Mouse (Mus musculus): ENCODE data around the gene Tmem247.

Gene Tmem247

DNA sequence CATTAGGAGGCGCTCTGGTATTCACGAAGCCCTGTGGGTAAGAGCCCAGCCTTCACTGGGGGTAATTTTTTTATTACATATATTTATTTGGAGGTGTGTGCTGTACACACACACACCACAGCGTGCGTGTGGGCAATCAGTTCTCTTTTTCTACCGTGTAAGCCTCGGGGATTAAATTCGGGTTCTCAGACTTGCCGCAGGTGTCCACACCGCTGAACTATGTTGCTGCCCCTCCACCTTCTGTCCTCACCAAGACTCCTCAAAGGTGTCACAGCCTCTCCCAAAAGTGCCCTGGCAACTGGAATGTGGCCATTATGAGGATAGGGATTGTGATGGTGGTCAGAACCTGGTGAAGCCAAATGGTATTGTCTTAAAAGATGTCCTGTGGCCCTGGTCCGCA, at the start of gene Tmem247:
Tmem247 (plus strand) TSS at position 301 of the 400 bp plus-strand sequence.
- ATAC-seq (ENCODE audit: low TSS enrichment): no peak

DNA sequence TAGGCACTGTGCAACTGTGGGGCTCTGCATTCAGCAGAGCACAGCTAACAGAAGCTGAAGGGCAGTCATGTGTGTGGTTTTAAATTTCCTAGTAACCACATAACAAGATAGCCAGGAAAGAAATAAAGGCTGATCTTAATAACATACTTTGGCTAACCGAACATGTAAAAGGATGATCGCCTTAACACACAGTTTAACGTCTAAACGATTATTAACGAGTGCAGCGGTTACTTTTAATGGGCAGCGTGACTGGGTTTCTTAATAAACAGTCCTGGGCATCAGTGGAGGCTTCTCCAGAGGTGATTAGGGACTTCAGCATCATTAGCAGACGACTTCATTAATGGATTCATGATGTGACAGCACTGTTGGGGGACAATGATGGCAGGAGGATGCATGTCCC, 46.6 kb upstream of the Tmem247 start:
- no peak for ATAC-seq (ENCODE audit: low TSS enrichment)

DNA sequence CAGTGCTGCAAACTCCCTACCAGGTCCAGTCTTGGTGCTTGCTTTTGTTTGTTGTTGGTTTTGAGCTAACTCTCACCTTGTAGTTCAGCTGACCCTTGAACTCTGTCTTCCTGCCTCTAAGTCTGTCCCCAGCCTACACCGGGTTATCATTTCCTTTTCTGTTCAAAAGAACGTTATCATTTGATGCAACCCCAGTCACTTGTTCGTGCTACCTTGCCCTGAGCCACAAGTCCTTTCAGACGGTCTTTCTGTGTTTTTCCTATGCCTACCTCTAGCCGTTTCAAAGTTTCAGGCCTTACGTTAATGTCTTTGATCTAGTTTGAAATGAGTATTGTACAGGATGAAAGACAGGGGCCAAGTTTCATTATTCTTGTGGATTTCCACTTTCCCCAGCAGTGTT, 44.5 kb upstream of the Tmem247 start:
- ATAC-seq (ENCODE audit: low TSS enrichment): no peak

DNA sequence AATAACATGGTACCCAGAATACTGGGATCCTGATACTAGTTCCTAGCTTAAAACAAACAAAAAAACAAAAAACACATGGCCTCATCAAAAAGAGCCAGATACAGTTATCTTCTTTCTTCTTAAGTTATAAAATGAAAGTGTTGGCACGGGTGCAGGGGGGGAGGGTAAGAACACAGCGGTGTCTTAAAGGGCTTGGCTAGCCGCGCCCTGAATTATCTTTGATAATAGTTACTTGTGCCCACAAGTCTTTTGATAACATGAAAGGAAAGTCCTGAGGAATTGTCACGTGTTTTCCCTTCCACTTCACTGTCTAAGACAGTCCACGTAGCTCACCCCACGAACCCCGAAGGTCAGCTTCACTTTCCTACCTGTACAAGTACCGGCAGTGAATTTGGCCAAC, 40.2 kb upstream of the Tmem247 start:
- no peak for ATAC-seq (ENCODE audit: low TSS enrichment)

DNA sequence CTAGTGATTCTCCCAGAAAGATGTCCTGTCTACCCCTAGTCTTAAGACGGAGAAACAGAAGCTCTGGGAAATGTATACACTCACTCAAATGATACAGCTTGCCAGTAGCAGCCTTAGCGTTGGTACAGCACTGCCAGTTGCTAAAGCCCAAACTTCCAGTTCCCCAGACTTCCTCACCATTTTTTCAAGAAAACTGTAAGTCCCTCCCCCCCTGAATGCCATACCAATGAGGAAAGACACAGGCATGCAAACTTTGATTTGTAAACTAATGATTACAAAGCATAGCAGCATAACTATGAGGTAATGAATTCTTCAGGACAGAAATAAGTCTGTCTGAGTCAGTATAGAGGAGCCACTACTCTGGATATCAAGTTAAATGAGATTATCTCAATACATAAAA, 39.4 kb upstream of the Tmem247 start:
- ATAC-seq (ENCODE audit: low TSS enrichment): no peak

DNA sequence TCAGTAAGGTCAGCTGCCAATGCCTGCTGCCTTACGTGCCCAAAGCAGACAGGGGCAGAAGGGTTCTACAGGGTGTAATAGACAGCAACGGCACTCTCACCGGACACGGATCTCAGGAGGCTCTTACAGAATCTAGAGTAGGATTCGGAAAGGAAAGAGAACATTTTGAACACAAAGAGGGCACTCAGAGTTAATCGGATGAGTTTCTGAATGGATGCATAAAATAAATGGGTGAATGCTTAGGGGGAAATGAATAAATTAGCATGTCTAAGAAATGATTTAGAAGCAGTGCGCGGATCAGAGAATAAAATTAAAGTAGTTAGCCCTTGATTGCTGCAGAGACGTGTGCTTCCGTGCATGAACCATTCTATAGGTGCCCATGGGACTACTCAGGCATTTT, 37.1 kb upstream of the Tmem247 start:
- ATAC-seq (ENCODE audit: low TSS enrichment): no peak

DNA sequence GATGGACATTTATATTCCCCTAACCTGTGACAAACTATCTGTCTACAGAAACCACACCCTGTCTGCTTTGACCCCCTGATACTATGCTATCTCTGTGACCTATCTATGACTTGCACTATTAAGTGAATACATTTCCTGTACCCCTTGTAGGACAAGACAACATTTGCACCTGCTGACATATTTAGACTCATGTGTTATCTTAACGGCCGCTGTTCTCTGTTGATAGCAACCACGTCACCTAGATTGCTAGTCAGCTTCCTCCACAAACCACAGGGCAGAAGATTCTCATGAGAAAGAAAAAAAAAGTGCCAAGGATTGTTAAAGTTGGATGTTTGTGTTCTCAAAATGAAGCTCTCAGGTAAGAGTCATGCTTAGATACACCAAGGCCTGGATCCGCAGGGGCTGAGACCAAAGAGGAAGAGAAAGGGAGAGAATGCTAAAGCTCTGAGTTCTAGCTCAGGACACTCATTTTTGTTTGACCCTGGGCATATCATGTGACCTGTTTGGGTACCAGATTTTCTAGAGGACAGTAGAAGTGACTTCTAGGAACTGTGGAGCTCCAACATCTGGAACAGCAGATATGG, 36.6 kb upstream of the Tmem247 start:
- no peak for ATAC-seq (ENCODE audit: low TSS enrichment)

DNA sequence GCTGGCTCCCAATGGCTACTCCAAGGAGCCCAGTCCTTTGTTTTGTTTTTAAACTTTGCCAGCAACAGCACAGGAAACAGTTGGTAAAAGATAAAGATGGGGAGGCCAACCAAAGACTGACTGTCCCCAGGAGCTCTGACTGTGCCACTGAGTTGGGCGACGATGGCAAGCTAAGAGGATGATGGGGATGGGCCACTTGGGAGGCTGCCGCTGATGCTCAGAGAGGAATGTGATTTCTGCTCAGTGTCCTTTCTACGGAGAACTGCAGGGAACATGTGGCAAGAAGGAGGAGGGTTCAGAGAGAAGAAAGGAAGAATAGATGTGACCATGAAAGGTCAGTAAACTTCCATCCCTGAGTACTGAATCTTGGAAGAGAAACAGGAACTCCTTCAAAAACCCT, 22.0 kb upstream of the Tmem247 start:
- no peak for ATAC-seq (ENCODE audit: low TSS enrichment)

DNA sequence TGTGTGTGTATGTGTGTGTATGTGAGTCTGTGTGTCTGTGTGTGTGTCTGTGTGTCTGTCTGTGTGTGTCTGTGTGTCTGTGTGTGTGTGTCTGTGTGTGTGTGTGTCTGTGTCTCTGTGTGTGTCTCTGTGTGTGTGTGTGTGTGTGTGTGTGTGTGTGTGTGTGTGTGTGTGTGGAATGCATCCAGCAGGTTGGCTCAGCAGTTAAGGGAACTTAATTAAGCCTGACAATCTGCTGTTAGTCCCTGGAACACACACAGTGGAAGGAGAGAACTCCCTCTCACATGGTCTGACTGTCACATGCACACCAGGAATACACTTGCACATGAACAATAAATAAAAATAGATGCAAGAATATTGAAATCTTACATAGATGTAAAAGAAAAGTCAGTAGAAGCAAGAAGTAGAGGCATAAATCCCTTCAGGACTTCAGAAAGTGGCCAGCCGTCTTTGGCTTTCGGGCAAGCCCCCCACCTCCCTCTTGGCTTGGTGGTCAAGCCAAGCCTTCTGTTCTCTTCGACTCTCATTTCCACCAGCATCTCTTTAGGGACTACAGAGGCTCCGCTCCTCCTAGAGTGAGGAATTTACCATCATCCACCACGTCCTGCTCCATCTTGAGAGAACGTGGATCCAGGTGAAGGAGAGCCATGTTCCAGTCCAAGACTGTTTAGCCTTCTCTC, 19.5 kb upstream of the Tmem247 start:
- ATAC-seq (ENCODE audit: low TSS enrichment): no peak

DNA sequence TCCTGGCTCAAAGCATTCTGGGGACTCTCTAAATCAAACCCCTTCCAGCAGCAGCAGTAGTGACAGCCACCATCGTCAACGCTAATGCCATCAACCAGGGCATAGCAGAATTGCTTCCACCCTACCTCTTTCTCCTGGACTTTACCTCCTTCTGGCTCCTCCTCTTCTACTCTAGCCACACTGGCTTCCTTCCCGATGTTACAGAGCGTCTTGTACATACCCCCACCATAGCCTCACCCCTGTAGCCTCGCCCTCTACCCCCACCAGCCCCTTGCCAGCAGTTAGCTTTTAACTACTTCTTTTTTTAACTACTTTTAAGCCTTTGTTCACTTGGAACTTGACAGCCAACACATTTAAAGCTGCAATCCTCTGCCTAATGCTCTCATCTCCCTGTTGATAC, 17.3 kb upstream of the Tmem247 start:
- ATAC-seq (ENCODE audit: low TSS enrichment): no peak

DNA sequence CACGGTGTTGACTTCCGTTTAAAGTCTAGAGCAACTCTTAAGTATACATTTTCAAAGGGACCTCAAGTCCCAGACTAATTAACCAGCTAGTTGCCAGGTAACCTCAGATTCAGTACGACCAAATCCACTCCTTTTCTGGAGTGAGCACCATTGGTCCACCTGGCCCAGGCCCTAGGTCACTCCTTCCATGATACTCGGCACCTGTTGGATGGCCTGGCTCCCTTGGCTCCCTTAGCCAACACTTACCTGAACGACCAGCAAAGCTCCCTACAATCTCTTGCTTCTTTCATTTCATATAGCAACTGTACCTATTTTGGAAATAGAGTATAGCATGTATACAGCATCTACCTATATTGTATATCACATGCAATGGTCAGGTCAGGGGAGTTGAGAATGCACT, 16.6 kb upstream of the Tmem247 start:
- ATAC-seq (ENCODE audit: low TSS enrichment): no peak

DNA sequence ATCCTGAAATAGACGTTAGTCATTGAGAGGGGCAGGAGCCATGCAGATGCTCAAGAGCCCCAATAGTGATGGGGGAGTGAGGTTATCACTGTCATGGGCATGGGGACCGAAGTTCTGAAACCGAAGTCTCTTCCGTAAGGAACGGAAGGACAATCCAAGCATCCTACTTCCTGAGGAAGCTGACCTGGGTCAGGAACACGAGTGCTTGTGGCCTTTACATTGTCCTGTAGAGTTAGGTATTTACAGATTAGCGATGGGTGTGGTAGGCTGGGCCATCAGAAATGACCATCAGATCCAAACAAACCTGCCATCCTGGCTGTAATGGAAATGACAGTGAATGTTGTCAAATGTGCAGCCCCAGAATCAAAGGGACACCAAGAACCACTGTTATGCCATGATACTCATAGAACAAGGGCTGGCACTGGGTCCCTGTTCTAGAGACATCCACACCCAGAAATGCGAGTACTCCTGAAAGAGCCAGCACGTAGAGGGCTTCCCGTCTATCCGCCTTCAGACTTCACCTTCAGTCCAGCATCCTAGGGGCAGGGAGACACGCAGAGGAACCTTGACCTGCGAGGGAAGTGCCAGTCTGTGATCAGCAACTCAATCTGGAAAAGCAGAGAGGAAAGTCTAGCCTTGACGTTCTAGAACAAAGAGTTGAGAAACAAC, 14.6 kb upstream of the Tmem247 start:
- no peak for ATAC-seq (ENCODE audit: low TSS enrichment)

DNA sequence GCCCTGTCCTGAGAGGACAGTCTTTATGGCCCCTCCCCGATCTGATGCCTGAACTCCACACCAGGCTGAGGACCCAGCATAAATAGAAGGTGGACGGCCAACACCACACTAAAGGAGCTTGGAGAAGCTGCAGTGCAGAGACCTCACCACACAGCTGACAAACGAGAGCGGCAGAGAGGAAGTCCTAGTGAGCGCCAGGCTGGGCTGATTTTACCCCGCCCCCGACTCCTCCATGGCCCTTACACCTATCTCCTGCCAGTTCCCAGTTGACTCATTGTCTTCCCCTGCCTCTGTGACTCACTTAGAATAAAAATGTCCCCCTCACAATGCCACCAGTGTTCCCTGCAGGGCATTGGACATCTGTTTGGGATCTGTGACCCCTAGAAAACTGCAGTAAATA, 13.6 kb upstream of the Tmem247 start:
- ATAC-seq (ENCODE audit: low TSS enrichment): peak; percentile 31; the same call in 1 of the 2 replicates

DNA sequence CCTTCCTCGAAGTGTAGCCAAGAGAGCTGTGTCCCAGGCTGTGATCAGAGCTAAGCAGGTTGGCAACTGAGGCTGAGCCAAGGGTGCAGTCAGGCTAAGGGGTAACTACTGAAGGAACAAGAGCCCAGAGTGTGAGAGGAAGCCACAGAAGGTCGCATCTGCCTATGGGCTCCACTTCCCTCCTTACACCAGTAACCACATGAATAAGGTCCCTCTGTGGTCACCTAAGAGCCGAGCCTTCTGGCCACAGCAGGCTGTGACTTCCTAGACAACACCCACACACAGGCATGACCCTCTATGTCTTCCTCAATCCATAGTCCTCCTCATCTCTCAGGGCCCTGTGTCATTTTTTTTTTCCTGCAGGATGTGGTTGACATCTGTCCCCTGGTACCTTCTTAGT, 12.9 kb upstream of the Tmem247 start:
- ATAC-seq (ENCODE audit: low TSS enrichment): no peak

DNA sequence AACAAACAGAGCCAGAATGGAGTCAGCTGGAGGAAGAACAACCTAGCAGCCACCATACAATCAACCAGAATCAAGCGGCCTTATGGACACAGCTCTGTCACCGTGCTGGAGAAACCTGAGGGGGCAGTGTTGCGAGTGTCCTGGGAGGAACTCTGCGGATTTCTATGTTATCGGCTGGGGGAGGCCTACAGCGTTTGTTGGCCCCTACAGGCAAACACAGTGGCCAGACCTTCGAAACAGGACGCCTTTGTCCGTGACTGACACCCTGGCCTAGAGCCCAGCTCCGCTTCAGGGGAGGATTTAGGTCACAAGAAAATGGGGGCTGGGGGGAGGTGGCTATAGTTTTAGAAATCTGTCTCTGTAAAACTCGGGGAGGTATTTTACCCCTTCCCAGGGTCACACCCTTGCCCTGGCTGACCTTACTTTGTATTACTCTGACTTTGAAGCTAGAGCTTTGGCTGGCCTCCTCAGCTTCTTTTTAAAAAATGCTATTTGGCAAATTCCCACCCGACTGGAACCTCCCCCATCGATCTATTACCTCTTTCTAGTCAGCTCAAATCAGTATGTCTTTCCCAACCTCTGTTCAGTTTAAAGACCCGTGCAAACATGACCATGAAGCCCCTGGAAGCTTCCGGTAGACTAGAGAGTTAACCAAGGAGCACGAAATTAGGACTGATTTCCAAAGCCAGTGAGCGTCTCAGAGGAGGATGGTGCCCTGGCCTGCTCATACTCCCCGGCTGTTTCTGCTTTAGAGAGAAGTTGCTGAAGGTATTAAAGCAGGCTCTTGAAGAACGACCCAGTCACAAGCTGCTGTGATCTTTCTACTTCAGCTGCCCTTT, 11.6 kb upstream of the Tmem247 start:
- peak; percentile 62 for ATAC-seq (ENCODE audit: low TSS enrichment)

DNA sequence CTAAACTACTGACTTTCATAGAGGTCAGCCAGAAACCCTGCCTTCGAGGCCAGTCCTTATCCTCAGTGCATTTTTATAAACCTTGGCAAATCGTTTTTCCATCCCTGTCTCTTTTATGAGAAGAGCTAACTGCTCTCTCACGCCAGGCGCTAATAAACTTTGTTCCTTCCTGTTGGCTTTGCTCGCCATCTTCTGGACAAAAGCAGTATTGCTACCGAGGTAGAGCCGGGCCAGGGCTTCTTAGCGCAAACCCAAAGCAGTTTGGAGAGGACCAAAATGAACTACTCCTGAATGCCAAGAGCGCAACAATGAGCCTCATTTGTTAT, 11.0 kb upstream of the Tmem247 start:
- peak; percentile 68 for ATAC-seq (ENCODE audit: low TSS enrichment)

DNA sequence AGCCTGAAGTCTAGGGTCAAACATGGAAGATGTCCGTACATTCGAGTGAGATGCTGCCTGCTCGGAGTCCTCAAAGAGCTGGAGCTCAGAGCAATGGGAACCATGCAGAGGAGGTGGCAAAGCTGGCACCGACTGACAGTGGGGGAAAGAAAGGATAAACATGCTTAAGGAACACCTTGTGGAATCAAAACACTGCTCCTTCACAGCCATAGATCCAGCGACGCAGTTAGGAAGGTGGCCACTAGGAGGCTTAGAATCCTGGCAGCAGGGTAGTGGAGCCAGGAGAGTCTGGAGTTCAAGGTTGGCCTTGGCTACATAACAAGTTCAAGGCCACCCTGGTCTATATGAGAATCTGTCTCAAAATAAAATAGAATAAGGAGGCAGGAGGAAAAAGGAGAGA, 10.5 kb upstream of the Tmem247 start:
- no peak for ATAC-seq (ENCODE audit: low TSS enrichment)

DNA sequence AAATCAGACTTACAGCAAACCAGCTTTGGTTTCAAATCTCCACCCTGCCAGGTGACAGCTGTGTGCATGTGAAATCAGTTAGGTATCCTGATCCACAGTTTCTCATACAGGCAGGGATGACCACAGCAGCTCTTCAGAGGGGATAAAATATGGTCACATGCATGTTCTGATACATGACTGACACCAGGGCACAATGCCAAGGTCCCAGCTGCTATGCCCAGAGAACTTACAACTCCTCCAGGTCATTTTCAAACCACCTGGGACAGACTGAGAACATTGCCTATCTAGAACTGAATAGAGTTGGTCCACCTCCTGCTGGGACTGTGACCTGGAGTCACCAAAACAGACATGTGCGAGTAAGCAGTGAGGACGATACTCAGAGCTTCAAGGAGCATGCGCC, 10.1 kb upstream of the Tmem247 start:
- no peak for ATAC-seq (ENCODE audit: low TSS enrichment)

DNA sequence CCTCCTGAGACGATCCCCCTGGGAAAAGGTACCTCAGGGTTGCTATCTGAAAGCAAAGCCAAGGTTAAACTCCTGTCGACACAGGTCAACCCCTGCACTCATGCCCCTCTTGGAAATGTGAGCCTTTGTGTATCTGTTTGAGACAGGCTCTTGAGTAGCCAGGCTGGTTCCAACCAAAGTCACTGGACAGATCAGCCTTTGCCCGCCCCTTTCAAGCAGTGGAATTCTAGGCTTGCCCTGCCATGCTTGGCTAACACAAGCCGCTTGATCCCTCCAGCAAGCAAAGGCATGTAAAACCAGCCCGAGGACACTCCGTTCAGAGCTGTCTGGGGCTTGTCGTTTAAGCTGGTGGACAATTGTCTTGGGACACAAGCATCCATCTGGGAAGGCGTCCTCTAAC, 8.8 kb upstream of the Tmem247 start:
- no peak for ATAC-seq (ENCODE audit: low TSS enrichment)

DNA sequence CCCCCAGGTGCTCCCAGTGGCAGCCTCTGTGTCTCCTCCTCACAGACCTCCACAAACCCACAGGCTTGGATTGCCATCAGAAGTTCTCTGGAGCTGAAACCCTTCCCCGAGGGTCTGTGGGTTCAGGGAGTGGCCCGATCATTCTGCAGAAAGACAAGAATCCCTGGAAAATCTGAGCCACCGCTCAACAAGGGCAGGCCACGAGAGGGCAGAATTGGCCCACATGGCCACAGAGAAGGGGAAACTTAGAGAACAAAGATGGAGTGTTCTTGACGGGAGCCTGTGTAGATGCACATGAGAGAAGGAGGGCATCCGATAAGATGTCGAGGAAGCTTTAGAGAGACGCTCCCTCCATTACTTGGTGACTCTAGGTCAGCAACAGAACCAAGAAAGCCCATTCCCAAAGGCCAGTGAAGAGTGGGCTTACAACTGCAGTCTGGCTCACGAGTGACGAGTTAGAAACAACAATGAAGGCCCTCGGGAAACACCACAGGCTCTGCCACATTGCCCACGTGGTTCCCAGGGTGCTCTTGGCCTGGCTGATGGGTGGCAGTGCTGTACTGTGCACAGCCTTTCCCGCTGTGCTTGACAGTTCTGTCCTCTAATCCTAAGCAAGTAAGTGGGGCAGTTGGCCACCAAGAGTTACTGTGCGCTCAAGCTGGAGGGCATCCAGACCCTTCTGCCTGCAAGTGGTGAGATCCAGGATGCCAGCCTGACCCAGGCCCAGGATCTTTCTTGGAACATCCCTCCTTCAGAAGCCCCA, 7.2 kb upstream of the Tmem247 start:
- ATAC-seq (ENCODE audit: low TSS enrichment): no peak

DNA sequence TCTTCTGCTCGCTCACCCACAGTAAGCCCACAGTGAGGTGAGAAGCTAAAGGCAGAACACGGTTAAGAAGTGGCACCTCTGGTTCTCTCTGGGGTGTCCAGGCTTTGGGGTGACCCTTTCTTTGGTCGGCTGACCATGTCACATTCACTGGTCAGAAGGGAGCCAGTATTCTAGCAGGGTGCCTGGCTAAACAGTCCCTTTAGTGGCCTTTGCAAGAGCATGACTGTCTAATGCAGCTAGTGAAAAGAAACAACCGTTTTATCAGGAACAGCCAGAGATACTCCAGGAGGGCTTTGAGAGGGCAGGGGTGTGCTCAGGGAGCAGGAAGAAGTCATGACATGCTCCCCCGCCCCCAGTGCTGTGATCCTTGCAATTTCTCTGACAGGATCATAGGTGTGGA, 5.9 kb upstream of the Tmem247 start:
- ATAC-seq (ENCODE audit: low TSS enrichment): no peak

DNA sequence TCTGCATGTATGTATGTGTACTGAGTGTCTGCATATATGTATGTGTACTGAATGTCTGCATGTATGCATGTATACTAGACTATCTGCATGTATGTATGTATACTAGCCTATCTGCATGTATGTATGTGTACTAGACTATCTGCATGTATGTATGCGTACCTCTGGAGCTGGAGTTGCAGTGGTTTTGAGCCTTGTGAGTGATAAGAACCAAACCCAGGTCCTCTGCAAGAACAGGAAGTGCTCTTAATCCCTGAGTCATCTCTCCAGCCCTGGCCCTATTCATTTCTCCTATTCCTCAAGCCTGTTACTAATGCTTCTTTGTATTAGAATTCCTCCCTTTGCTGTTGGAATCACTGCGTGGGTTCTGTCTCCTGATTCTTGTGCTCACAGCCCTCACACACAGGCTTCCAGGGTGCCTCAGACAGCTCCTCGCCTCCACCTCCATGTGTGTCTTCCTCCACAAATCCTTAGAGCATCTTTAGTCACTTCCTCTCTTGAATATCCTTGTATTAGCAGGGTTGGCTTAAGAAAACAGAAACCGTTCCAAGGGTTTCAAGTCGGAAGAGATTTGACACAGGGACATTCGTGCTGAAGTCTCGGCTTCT, 4.0 kb upstream of the Tmem247 start:
- peak; percentile 92 for ATAC-seq (ENCODE audit: low TSS enrichment)

All from frontal cortex, adult (tissue).